Mouse (Mus musculus): Measurements from ENCODE around the gene Lypd4. TPM values are rescaled to one million over a fixed set of nuclear protein-coding genes. Genes with fewer than 3 reads are reported as not detected.

Gene Lypd4
- polyA plus RNA-seq (2012; rRNA removed), result not detected in 2 replicates

GRCm38 (mm10) chr7:24869532-24870165 lies at the start of gene Lypd4, which contains the start of gene Dmrtc2:
TSS of gene Lypd4 (minus strand) at chr7:24869941.
TSS of gene Dmrtc2 (plus strand) at chr7:24870057.

DNA sequence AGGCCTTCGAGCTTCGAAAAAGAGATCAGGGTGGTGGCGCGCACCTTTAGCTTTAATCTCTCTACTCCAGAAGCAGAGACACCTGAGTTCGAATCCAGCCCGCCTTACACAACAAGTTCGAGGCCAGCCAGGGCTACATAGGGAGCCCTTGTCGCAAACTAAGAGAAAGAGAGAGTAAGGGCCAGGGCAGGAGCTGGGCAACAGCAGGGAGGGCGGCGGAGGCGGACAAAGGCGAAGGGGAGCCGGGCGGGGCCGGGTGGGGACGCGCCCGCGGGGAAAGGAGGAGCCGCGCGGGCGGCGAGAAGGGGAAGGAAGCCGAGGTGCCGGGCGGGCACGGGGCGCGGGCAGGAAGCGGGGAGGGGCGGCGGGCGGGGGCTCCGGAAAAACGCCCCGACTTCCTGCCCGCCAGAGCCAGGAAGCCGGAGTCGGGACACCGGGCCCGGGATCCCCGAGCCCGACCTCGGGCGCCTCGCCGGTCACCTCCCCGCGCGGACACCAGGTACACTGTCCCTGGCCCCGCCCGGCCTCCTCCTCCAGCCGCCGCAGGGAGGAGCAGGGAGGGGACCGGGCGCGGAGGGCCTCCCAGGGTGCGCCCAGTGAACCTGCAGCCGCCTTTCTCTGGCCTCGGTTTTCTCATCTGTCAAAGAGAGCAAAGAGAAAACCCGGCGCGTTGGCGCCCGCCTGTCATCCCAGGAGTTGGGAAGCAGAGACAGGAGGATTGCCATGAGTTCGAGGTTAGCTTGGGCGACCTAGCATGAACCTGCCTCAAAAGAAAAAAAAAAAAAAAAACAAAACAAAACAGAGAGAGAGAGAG lies 33.1 kb upstream of the Lypd4 start, which contains the start of gene Arhgef1:
Gene Arhgef1 (plus strand): TSS at position 283 of the 814 bp plus-strand sequence.

GRCm38 (mm10) chr7:24897224-24897623 lies 27.5 kb upstream of the Lypd4 start, which contains the start of gene Cd79a:
TSS of gene Cd79a (plus strand) at chr7:24897381.

DNA sequence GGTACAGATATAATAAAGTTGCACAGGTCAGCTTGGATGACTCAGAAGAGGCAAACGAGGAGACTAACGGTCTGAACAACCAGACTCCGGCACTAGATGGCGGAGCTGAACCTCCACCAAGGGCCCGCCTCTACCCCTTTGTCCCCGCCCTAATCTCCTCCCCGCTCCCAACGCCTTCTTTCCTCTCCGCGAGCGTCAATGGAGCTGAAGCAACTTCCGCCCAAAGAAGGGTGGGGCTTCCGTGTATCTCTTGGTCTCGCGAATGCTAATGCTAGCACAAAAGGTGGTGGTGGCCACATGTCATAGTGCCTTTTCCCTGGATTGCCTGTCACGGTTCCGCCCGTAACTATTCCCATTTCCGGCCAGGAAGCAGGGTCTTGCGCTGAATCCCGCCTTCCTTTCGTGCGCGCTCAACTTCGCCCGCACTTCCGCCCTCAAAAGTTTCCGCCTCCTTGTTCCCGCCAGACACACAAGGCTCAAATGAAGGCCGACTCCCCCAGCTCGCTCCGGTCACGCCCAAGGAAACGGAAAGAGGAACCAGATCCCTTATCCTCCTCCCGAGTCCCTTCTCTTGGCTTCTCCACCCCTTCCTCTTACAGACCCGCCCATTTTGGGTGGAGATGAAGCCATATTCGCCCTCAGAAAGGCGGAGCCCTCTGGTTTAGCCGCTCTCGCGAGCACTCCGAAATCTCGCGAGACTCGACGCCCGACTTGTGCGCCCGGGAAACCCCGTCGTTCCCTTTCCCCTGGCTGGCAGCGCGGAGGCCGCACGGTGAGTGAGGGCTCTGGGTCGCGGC lies 14.4 kb upstream of the Lypd4 start, which contains the start of gene Rps19:
Gene Rps19 (plus strand): TSS at position 476 of the 797 bp plus-strand sequence.

GRCm38 (mm10) chr7:24861913-24862312 lies 7.8 kb downstream of the Lypd4 start, which contains the start of gene Gm9844:
TSS of gene Gm9844 (plus strand) at chr7:24862213.

Other genes starting within 250 kb of the Lypd4 start
- gene Lypd3, start 233.4 kb downstream of the Lypd4 start, polyA plus RNA-seq (2012; rRNA removed), result 0.17 TPM in 1 of 2 replicates, not detected in the other
- not detected in 2 replicates for gene Tex101, start 193.3 kb downstream of the Lypd4 start, polyA plus RNA-seq (2012; rRNA removed)
- not detected in 2 replicates for gene BC049730, start 160.7 kb downstream of the Lypd4 start, polyA plus RNA-seq (2012; rRNA removed)
- gene Gm4763, start 143.0 kb downstream of the Lypd4 start, polyA plus RNA-seq (2012; rRNA removed), result not detected in 2 replicates
- gene Cd177, start 109.6 kb downstream of the Lypd4 start, polyA plus RNA-seq (2012; rRNA removed), result 106 and 208 TPM in 2 replicates
- gene Ceacam10, start 92.7 kb downstream of the Lypd4 start, polyA plus RNA-seq (2012; rRNA removed), result 37.8 and 48.8 TPM in 2 replicates
- 3.0 and 3.1 TPM in 2 replicates for gene Gm9844, start 7.7 kb downstream of the Lypd4 start, polyA plus RNA-seq (2012; rRNA removed)
- gene Dmrtc2, start 116 bp upstream of the Lypd4 start, polyA plus RNA-seq (2012; rRNA removed), result not detected in 2 replicates
- 434 and 588 TPM in 2 replicates for gene Rps19, start 14.4 kb upstream of the Lypd4 start, polyA plus RNA-seq (2012; rRNA removed)
- 27.2 and 28.2 TPM in 2 replicates for gene Cd79a, start 27.4 kb upstream of the Lypd4 start, polyA plus RNA-seq (2012; rRNA removed)
- 160 and 169 TPM in 2 replicates for gene Arhgef1, start 33.0 kb upstream of the Lypd4 start, polyA plus RNA-seq (2012; rRNA removed)
- not detected in 2 replicates for gene Gm4881, start 74.6 kb upstream of the Lypd4 start, polyA plus RNA-seq (2012; rRNA removed)
- gene Rabac1, start 102.8 kb upstream of the Lypd4 start, polyA plus RNA-seq (2012; rRNA removed), result 374 and 519 TPM in 2 replicates
- 1.3 and 1.8 TPM in 2 replicates for gene Atp1a3, start 136.0 kb upstream of the Lypd4 start, polyA plus RNA-seq (2012; rRNA removed)
- 30.4 and 31.0 TPM in 2 replicates for gene Grik5, start 202.4 kb upstream of the Lypd4 start, polyA plus RNA-seq (2012; rRNA removed)
- gene Zfp574, start 202.6 kb upstream of the Lypd4 start, polyA plus RNA-seq (2012; rRNA removed), result 45.3 and 46.0 TPM in 2 replicates